Mouse (Mus musculus): ENCODE measurements around the gene Sec63. TPM values are rescaled to one million over a fixed set of nuclear protein-coding genes. Genes with fewer than 3 reads are reported as not detected.

The Sec63 gene
- polyA plus RNA-seq, 1 experiment from 2014 or later: 23.0 TPM

- Histone ChIP-seq H3K27me3 (replicated peaks; ENCODE audit: control insufficient read depth, insufficient read depth, low read length) (no peaks in the 10 kb centered on the region), H3K27ac (ENCODE audit: low read depth, low read length) (no peak overlapping the region), H3K4me3 (ENCODE audit: low read depth, low read length) (no peak overlapping the region), H3K36me3 (ENCODE audit: control insufficient read depth, insufficient read depth, low read length) (no peaks in the 10 kb centered on the region), H3K9ac (ENCODE audit: low read length) (no peak overlapping the region), H3K4me2 (ENCODE audit: low read length) (no peak overlapping the region), H3K4me1 (ENCODE audit: control insufficient read depth, insufficient read depth, low read length) (peaks cover 7% of the 10 kb centered on the region; the same call in 1 of the 2 replicates), H3K9me3 (replicated peaks; ENCODE audit: control insufficient read depth, low read length) (no peaks in the 10 kb centered on the region; the same call in 1 of the 2 replicates)
- DNase-seq (ENCODE audit: low spot score) (no peak), ATAC-seq (no peak)
- 38% methylated on average over 4 of the region's 4 CpGs for WGBS
Observed at GRCm38 (mm10) chr10:42854838-42855237, 93.5 kb downstream of the Sec63 start.

DNA sequence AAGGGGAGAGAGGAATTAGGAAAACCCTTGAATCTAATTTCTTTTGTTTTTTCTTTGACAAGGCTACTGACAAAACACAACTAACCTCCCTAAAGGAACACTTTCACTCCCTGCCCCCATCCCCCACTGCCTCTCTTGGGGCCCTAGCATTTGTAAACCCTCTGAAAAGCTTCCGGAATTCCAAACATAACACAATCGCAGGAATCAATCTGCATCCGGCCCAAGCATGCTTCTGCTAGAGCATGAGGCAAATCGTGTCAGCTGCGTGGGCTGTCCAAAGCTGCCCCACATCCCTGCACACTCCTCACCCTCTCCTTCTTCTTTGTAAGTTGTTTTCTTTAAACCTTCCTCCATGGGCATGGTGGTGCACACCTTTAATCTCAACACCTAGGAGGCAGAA lies 94.0 kb downstream of the Sec63 start:
- Histone ChIP-seq H3K27me3 (replicated peaks; ENCODE audit: control insufficient read depth, insufficient read depth, low read length) (no peaks in the 10 kb centered on the region), H3K4me1 (ENCODE audit: control insufficient read depth, insufficient read depth, low read length) (peaks cover 11% of the 10 kb centered on the region; the same call in 1 of the 2 replicates), H3K4me2 (ENCODE audit: low read length) (no peak overlapping the region), H3K36me3 (ENCODE audit: control insufficient read depth, insufficient read depth, low read length) (no peaks in the 10 kb centered on the region), H3K4me3 (ENCODE audit: low read depth, low read length) (no peak overlapping the region), H3K9ac (ENCODE audit: low read length) (no peak overlapping the region), H3K9me3 (replicated peaks; ENCODE audit: control insufficient read depth, low read length) (no peaks in the 10 kb centered on the region; the same call in 1 of the 2 replicates), H3K27ac (ENCODE audit: low read depth, low read length) (no peak overlapping the region)
- ATAC-seq (no peak), DNase-seq (ENCODE audit: low spot score) (no peak)
- WGBS: 26% methylated on average over 5 of the region's 5 CpGs

- H3K9ac ChIP-seq (ENCODE audit: low read length): no peak overlapping the region
- DNase-seq (ENCODE audit: low spot score) (no peak), ATAC-seq (no peak)
- H3K27me3 ChIP-seq (replicated peaks; ENCODE audit: control insufficient read depth, insufficient read depth, low read length): 0 out of 2 replicates have a peak, but pooled peaks cover 3% of the 10 kb centered on the region
- H3K4me2 ChIP-seq (ENCODE audit: low read length): no peak overlapping the region
- peaks cover 13% of the 10 kb centered on the region; the same call in 1 of the 2 replicates for H3K4me1 ChIP-seq (ENCODE audit: control insufficient read depth, insufficient read depth, low read length)
- H3K9me3 ChIP-seq (replicated peaks; ENCODE audit: control insufficient read depth, low read length): no peaks in the 10 kb centered on the region; the same call in 1 of the 2 replicates
- H3K36me3 ChIP-seq (ENCODE audit: control insufficient read depth, insufficient read depth, low read length): no peaks in the 10 kb centered on the region
- H3K27ac ChIP-seq (ENCODE audit: low read depth, low read length): no peak overlapping the region
- H3K4me3 ChIP-seq (ENCODE audit: low read depth, low read length): no peak overlapping the region
- WGBS: 97% methylated on average over 9 of the region's 9 CpGs
Observed at GRCm38 (mm10) chr10:42856574-42856973, 95.3 kb downstream of the Sec63 start.

DNA sequence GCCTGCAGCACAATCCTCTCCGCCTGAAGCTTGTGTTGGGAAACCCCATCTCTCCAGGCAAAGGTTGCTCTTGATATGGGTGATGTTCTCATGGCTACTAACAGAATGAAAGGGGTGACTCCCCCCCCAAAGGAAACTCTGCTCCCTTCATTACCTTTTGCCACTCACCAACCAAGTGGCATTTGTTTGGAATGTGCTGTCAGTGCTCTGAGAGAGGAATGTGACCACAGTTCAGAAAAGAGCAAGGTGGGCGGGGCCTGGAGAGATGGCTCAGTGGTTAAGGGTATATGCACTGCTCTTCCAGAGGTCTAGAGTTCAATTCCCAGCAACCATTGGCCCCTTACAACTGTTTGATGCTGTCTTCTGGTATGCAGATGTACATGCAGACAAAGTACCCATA lies 95.7 kb downstream of the Sec63 start:
- 98% methylated on average over 2 of the region's 2 CpGs for WGBS
- Histone ChIP-seq H3K9me3 (replicated peaks; ENCODE audit: control insufficient read depth, low read length) (no peaks in the 10 kb centered on the region; the same call in 1 of the 2 replicates), H3K4me3 (ENCODE audit: low read depth, low read length) (no peak overlapping the region), H3K4me2 (ENCODE audit: low read length) (no peak overlapping the region), H3K27ac (ENCODE audit: low read depth, low read length) (no peak overlapping the region), H3K36me3 (ENCODE audit: control insufficient read depth, insufficient read depth, low read length) (no peaks in the 10 kb centered on the region), H3K4me1 (ENCODE audit: control insufficient read depth, insufficient read depth, low read length) (peaks cover 13% of the 10 kb centered on the region; the same call in 1 of the 2 replicates), H3K27me3 (replicated peaks; ENCODE audit: control insufficient read depth, insufficient read depth, low read length) (0 out of 2 replicates have a peak, but pooled peaks cover 3% of the 10 kb centered on the region), H3K9ac (ENCODE audit: low read length) (no peak overlapping the region)
- ATAC-seq (no peak), DNase-seq (ENCODE audit: low spot score) (no peak)

- Histone ChIP-seq H3K27me3 (replicated peaks; ENCODE audit: control insufficient read depth, insufficient read depth, low read length) (peaks cover 3% of the 10 kb centered on the region; the same call in 1 of the 2 replicates), H3K27ac (ENCODE audit: low read depth, low read length) (peak overlapping the region; percentile 81), H3K36me3 (ENCODE audit: control insufficient read depth, insufficient read depth, low read length) (no peaks in the 10 kb centered on the region), H3K4me3 (ENCODE audit: low read depth, low read length) (0 out of 2 replicates have a peak overlapping the region, but pooled peaks have one; percentile 31), H3K9ac (ENCODE audit: low read length) (peak overlapping the region; percentile 50; the same call in 1 of the 2 replicates), H3K4me2 (ENCODE audit: low read length) (peak overlapping the region; percentile 59), H3K4me1 (ENCODE audit: control insufficient read depth, insufficient read depth, low read length) (peaks cover 29% of the 10 kb centered on the region), H3K9me3 (replicated peaks; ENCODE audit: control insufficient read depth, low read length) (no peaks in the 10 kb centered on the region)
- WGBS: 58% methylated on average over 2 of the region's 2 CpGs
- no peak for DNase-seq (ENCODE audit: low spot score)
- no peak; the same call in 1 of the 2 replicates for ATAC-seq
Observed at GRCm38 (mm10) chr10:42859781-42860158, 98.5 kb downstream of the Sec63 start.

DNA sequence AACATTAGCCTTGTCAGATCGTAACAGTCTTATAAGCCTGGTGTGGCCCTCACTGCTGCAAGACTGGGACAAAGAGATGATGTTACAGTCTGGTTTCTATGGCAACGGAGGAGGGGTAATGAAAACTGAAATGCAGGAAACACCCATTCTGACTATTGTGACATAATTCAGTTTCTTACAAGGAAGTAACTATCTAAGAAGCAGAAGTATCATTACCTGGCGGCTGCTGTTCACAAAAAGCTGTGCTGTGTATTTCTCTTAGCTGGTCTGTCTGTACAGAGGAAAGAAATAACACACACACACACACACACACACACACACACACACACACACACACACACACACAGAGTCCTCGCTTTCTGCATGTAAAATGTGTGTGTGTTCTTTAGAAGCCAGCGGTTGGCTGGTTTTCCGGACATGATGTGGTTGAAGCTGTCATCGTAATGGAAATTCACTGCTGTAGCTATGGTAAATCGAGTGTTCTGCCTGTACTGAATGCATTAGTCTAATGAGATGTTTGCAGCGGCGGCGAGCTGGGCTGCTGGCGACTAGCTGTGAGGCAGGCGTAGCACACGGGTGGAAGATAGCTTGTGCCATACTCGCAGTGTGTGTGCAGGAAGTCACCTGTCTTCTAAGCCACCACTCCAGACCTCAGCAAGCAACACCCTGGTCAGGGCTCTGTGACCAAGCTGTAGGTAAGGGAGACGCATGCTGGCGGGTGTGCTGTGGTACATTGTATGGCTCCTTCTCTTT lies 99.0 kb downstream of the Sec63 start, which contains the start of gene Scml4:
Gene Scml4, plus strand, starts transcription at position 212 of the 753 bp plus-strand sequence.
- WGBS: 16% methylated on average over 17 of the region's 17 CpGs
- H3K36me3 ChIP-seq (ENCODE audit: control insufficient read depth, insufficient read depth, low read length): no peaks in the 10 kb centered on the region
- H3K4me2 ChIP-seq (ENCODE audit: low read length): peak within 1 kb of the TSS; percentile 59
- DNase-seq (ENCODE audit: low spot score) (peak; percentile 92), ATAC-seq (peak; percentile 73)
- H3K27ac ChIP-seq (ENCODE audit: low read depth, low read length): peak within 1 kb of the TSS; percentile 81
- H3K9me3 ChIP-seq (replicated peaks; ENCODE audit: control insufficient read depth, low read length): no peaks in the 10 kb centered on the region
- H3K4me1 ChIP-seq (ENCODE audit: control insufficient read depth, insufficient read depth, low read length): peaks cover 26% of the 10 kb centered on the region
- peaks cover 3% of the 10 kb centered on the region; the same call in 1 of the 2 replicates for H3K27me3 ChIP-seq (replicated peaks; ENCODE audit: control insufficient read depth, insufficient read depth, low read length)
- peak within 1 kb of the TSS; percentile 31 for H3K4me3 ChIP-seq (ENCODE audit: low read depth, low read length)
- peak within 1 kb of the TSS; percentile 50 for H3K9ac ChIP-seq (ENCODE audit: low read length)

DNA sequence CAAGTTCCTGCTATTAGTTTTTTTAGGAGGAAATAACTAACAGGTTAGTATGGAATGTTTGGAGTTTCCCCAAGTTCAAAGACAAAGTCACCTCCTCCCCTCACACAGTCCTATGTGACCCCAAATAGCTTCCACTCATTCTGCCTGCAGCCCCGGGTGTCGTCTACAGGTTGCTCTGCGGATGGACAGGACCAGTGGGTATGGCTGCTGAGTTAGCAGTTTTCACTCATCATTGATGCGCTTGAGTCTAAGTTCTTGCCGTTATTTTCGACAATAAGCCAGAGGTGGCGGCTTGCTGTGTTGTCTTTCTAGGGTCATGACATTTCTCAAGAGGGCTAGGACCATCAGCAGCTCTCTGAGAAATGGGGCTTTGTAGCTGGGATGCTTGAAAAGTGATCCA lies 100.2 kb downstream of the Sec63 start:
- H3K4me1 ChIP-seq (ENCODE audit: control insufficient read depth, insufficient read depth, low read length): peaks cover 26% of the 10 kb centered on the region
- peak overlapping the region; percentile 29; the same call in 1 of the 2 replicates for H3K4me2 ChIP-seq (ENCODE audit: low read length)
- ATAC-seq: no peak
- DNase-seq (ENCODE audit: low spot score): no peak
- H3K4me3 ChIP-seq (ENCODE audit: low read depth, low read length): no peak overlapping the region
- H3K27me3 ChIP-seq (replicated peaks; ENCODE audit: control insufficient read depth, insufficient read depth, low read length): peaks cover 3% of the 10 kb centered on the region; the same call in 1 of the 2 replicates
- WGBS: 86% methylated on average over 7 of the region's 7 CpGs
- no peaks in the 10 kb centered on the region for H3K9me3 ChIP-seq (replicated peaks; ENCODE audit: control insufficient read depth, low read length)
- no peak overlapping the region for H3K9ac ChIP-seq (ENCODE audit: low read length)
- H3K36me3 ChIP-seq (ENCODE audit: control insufficient read depth, insufficient read depth, low read length): no peaks in the 10 kb centered on the region
- H3K27ac ChIP-seq (ENCODE audit: low read depth, low read length): no peak overlapping the region

DNA sequence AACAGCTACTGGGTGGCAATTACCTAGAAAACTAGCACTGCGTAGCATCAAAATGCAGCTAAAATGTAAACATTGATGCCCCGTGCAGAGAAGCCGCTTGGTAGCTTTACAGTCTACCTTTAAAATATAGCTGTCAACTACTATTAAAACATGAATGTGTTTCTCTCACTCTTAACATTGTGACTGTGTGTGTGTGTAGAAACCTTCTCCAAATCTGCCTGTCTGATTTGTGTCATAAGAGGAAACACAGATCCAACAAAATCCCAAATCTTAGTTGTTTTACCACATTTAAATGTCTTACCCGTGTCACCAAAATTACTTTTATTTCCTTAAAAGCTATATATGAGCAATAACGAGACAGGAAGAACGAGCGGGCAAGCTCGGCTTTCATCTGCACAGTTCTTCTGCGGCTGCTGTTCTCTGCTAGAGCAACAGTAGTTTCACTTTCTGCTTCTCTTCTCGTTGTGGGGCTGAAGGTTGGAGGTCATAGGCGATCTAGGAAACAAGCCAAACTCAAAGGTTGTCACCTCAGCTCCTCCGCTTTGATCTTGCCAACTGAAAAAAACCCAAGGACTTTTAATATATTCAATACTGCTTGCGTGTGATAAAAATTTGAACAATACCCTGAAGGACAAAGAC lies 100.9 kb downstream of the Sec63 start:
- ATAC-seq (no peak), DNase-seq (ENCODE audit: low spot score) (no peak)
- Histone ChIP-seq H3K27me3 (replicated peaks; ENCODE audit: control insufficient read depth, insufficient read depth, low read length) (peaks cover 6% of the 10 kb centered on the region; the same call in 1 of the 2 replicates), H3K9me3 (replicated peaks; ENCODE audit: control insufficient read depth, low read length) (no peaks in the 10 kb centered on the region), H3K36me3 (ENCODE audit: control insufficient read depth, insufficient read depth, low read length) (no peaks in the 10 kb centered on the region), H3K4me2 (ENCODE audit: low read length) (peak overlapping the region; percentile 54), H3K4me1 (ENCODE audit: control insufficient read depth, insufficient read depth, low read length) (peaks cover 30% of the 10 kb centered on the region), H3K27ac (ENCODE audit: low read depth, low read length) (no peak overlapping the region), H3K9ac (ENCODE audit: low read length) (no peak overlapping the region), H3K4me3 (ENCODE audit: low read depth, low read length) (no peak overlapping the region)
- 60% methylated on average over 13 of the region's 13 CpGs for WGBS
